Mouse (Mus musculus): ENCODE data around the gene Dnajb1. TPM values are rescaled to one million over a fixed set of nuclear protein-coding genes. Genes with fewer than 3 reads are reported as not detected.
A peak's percentile ranks its signal among the peaks of the same experiment; 100 is the strongest.

Dnajb1 gene
- polyA plus RNA-seq, 1 experiment from 2014 or later: 31.6 TPM

- H3K36me3 ChIP-seq (replicated peaks; ENCODE audit: insufficient read depth, low read length): peaks cover 24% of the 10 kb centered on the region
- WGBS (ENCODE audit: insufficient replicate concordance): 89% methylated on average over 10 of the region's 10 CpGs
Measured at GRCm38 (mm10) chr8:83571791-83572190, 36.2 kb upstream of the Dnajb1 start.

GRCm38 (mm10) chr8:83572246-83572812, 35.7 kb upstream of the Dnajb1 start:
- Histone ChIP-seq H3K9ac (replicated peaks) (no peak overlapping the region; the same call in 1 of the 2 replicates), H3K27me3 (ENCODE audit: insufficient read depth, low read length) (no peaks in the 10 kb centered on the region), H3K36me3 (replicated peaks; ENCODE audit: insufficient read depth, low read length) (peaks cover 24% of the 10 kb centered on the region), H3K9me3 (ENCODE audit: low read length) (no peaks in the 10 kb centered on the region), H3K4me3 (ENCODE audit: low read depth, low read length) (peak overlapping the region; percentile 22), H3K4me1 (ENCODE audit: insufficient read depth) (peaks cover 16% of the 10 kb centered on the region), H3K4me2 (ENCODE audit: low read depth, low read length) (peak overlapping the region; percentile 34), H3K27ac (ENCODE audit: low read depth) (peak overlapping the region; percentile 69; the same call in 1 of the 2 replicates)
- ATAC-seq (0 out of 2 replicates have a peak, but pooled peaks have one; percentile 4), DNase-seq (peak; percentile 12)
- no peak for TF ChIP-seq CTCF (IDR thresholded peaks at IDR 0.05; ENCODE audit: low read depth)
- no peak for TF ChIP-seq EP300 (IDR thresholded peaks at IDR 0.05; ENCODE audit: low read depth)
- 68% methylated on average over 5 of the region's 5 CpGs for WGBS (ENCODE audit: insufficient replicate concordance)

More at GRCm38 (mm10) chr8:83571791-83572190, 36.2 kb upstream of the Dnajb1 start:
- Histone ChIP-seq H3K4me3 (ENCODE audit: low read depth, low read length) (no peak overlapping the region), H3K4me1 (ENCODE audit: insufficient read depth) (peaks cover 16% of the 10 kb centered on the region), H3K9me3 (ENCODE audit: low read length) (no peaks in the 10 kb centered on the region), H3K27ac (ENCODE audit: low read depth) (no peak overlapping the region), H3K27me3 (ENCODE audit: insufficient read depth, low read length) (no peaks in the 10 kb centered on the region), H3K4me2 (ENCODE audit: low read depth, low read length) (peak overlapping the region; percentile 34), H3K9ac (replicated peaks) (no peak overlapping the region)
- TF ChIP-seq CTCF (IDR thresholded peaks at IDR 0.05; ENCODE audit: low read depth): no peak
- TF ChIP-seq EP300 (IDR thresholded peaks at IDR 0.05; ENCODE audit: low read depth): no peak
- ATAC-seq: no peak
- peak; percentile 12 for DNase-seq

DNA sequence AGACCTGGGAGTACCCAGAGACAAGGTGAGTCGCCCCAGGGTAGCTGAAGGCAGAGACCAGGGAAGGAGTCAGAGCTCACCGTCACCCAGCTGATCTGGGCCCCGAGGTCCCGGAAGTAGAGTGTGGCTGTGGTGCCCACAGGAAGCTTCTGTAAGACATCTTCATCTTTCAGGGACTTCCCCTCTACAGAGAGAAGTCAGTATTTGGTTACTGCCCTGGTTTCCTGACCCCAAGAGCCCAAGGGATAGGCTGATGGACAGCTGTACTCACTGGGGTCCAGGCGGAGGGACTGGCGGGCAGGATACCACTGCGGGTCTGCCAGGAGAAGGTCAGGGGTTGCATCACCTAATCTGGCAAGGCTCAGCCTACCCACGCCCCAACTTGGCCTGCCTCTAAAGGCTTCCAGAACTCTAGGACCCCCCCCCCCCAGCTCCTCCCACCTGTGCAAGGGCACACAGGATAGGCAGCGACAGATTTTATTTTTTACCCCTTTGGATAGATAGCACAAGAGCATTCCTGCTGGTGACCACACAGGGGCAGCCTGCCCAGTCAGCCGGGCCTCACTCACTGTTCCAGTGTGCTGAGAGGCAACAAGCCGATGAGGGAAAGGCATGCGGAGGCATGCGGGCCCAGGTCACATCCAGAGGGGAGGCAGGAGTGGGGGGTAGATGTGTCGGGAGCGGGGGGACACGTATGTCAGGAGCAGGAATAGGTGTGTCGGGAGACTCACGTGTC, 34.7 kb upstream of the Dnajb1 start:
- Histone ChIP-seq H3K27me3 (ENCODE audit: insufficient read depth, low read length) (no peaks in the 10 kb centered on the region), H3K4me2 (ENCODE audit: low read depth, low read length) (peak overlapping the region; percentile 34), H3K4me3 (ENCODE audit: low read depth, low read length) (peak overlapping the region; percentile 22), H3K36me3 (replicated peaks; ENCODE audit: insufficient read depth, low read length) (peaks cover 24% of the 10 kb centered on the region), H3K27ac (ENCODE audit: low read depth) (peak overlapping the region; percentile 69), H3K9me3 (ENCODE audit: low read length) (no peaks in the 10 kb centered on the region), H3K4me1 (ENCODE audit: insufficient read depth) (peaks cover 8% of the 10 kb centered on the region), H3K9ac (replicated peaks) (no peak overlapping the region)
- TF ChIP-seq CTCF (IDR thresholded peaks at IDR 0.05; ENCODE audit: low read depth) (0 out of 2 replicates have a peak, but pooled peaks have one; percentile 21), EP300 (IDR thresholded peaks at IDR 0.05; ENCODE audit: low read depth) (no peak)
- 65% methylated on average over 18 of the region's 18 CpGs for WGBS (ENCODE audit: insufficient replicate concordance)
- ATAC-seq (peak; percentile 56), DNase-seq (peak; percentile 51)

GRCm38 (mm10) chr8:83574631-83575315, 33.2 kb upstream of the Dnajb1 start:
- ATAC-seq (no peak), DNase-seq (no peak)
- Histone ChIP-seq H3K36me3 (replicated peaks; ENCODE audit: insufficient read depth, low read length) (peaks cover 24% of the 10 kb centered on the region), H3K9me3 (ENCODE audit: low read length) (no peaks in the 10 kb centered on the region), H3K9ac (replicated peaks) (no peak overlapping the region; the same call in 1 of the 2 replicates), H3K4me3 (ENCODE audit: low read depth, low read length) (no peak overlapping the region), H3K4me2 (ENCODE audit: low read depth, low read length) (no peak overlapping the region), H3K4me1 (ENCODE audit: insufficient read depth) (peaks cover 8% of the 10 kb centered on the region), H3K27me3 (ENCODE audit: insufficient read depth, low read length) (no peaks in the 10 kb centered on the region), H3K27ac (ENCODE audit: low read depth) (no peak overlapping the region)
- 88% methylated on average over 15 of the region's 15 CpGs for WGBS (ENCODE audit: insufficient replicate concordance)
- TF ChIP-seq CTCF (IDR thresholded peaks at IDR 0.05; ENCODE audit: low read depth): no peak
- no peak for TF ChIP-seq EP300 (IDR thresholded peaks at IDR 0.05; ENCODE audit: low read depth)

DNA sequence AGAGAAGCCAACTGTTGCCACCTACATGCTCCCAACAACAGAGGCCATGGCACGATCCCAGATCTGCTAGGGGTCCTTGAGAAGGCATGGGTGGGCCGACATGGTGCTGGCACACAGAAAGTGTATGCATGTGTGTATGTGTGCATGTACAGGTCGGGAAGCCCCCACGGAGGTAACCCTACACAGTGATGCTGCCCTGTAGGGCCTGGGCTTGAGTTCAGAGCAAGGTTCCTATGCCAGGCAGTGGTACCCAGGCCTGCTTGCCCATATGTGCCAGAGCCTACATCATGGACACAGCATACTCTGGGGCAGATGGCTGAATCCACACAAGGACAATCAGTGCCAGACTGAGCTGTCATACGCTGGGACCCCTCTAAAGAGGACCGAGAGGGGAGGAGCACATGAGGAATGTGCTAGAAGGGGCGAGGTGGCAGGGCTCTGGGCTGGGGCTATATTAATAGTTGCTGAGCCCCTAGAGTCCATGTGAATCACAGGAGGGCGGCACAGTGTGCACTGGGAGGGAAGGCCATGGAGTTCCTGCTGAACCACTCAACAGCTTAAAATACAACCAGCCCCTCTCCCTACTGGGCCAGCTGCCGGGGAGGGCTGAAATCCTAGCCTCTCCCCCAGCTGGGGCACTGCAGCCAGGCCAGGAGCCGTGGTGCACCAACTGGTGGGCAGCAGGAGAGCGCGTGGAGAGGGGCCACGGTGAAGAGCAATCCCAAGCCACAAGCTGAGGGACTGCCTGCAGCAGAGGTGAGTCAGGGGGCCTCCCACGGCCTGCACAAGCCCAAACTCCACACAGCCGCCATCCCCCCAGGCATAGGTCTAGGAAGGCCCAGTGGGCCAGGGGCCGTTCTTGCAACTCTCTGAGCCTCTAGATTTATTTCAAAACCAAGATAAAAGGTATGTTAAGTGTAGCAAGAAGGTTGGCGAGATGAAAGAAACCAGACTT, 32.2 kb upstream of the Dnajb1 start:
- WGBS (ENCODE audit: insufficient replicate concordance): 79% methylated on average over 17 of the region's 17 CpGs
- no peak overlapping the region for H3K9ac ChIP-seq (replicated peaks)

More for the DNA sequence above, 32.2 kb upstream of the Dnajb1 start:
- ATAC-seq: no peak
- no peaks in the 10 kb centered on the region for H3K27me3 ChIP-seq (ENCODE audit: insufficient read depth, low read length)
- peaks cover 24% of the 10 kb centered on the region for H3K36me3 ChIP-seq (replicated peaks; ENCODE audit: insufficient read depth, low read length)
- no peak overlapping the region for H3K4me3 ChIP-seq (ENCODE audit: low read depth, low read length)
- DNase-seq: no peak
- H3K4me1 ChIP-seq (ENCODE audit: insufficient read depth): peaks cover 8% of the 10 kb centered on the region
- TF ChIP-seq CTCF (IDR thresholded peaks at IDR 0.05; ENCODE audit: low read depth) (no peak), EP300 (IDR thresholded peaks at IDR 0.05; ENCODE audit: low read depth) (no peak)
- no peaks in the 10 kb centered on the region for H3K9me3 ChIP-seq (ENCODE audit: low read length)
- no peak overlapping the region for H3K27ac ChIP-seq (ENCODE audit: low read depth)
- H3K4me2 ChIP-seq (ENCODE audit: low read depth, low read length): no peak overlapping the region
